Mouse (Mus musculus) adrenal gland, adult 8-10 months (tissue): Measurements from ENCODE around the gene Slc7a8. TPM values are rescaled to one million over a fixed set of nuclear protein-coding genes. Genes with fewer than 3 reads are reported as not detected.

Experiments
- DNase-seq: peaks from one replicate; pipeline ENCODE4 v3.0.0; 2022
- total RNA-seq, 4 experiments: library from RNA; stranded (reverse); gene quantifications; 2 replicates each; pipeline ENCODE4 v1.2.4; 2022

Gene Slc7a8
- total RNA-seq = 10 to 100 TPM; 26.6 to 51.8 (median 40.3) TPM

GRCm38 (mm10) chr14:54781610-54782365 lies at the start of gene Slc7a8:
Gene Slc7a8, minus strand, starts transcription at chr14:54781946.
- peak; percentile 52 for DNase-seq

GRCm38 (mm10) chr14:54823716-54824115 lies 42.0 kb upstream of the Slc7a8 start:
- DNase-seq = no peak

GRCm38 (mm10) chr14:54822301-54822700 lies 40.6 kb upstream of the Slc7a8 start:
- DNase-seq = no peak

GRCm38 (mm10) chr14:54817791-54818190 lies 36.0 kb upstream of the Slc7a8 start:
- no peak for DNase-seq

- no peak for DNase-seq
Measured at GRCm38 (mm10) chr14:54815737-54816136, 34.0 kb upstream of the Slc7a8 start.

- no peak for DNase-seq
Measured at GRCm38 (mm10) chr14:54813991-54814390, 32.2 kb upstream of the Slc7a8 start, which contains the start of gene Rnf212b. Gene Rnf212b, plus strand, starts transcription at chr14:54814141.

GRCm38 (mm10) chr14:54809668-54810033 lies 27.9 kb upstream of the Slc7a8 start:
- no peak for DNase-seq

- peak; percentile 32 for DNase-seq
Measured at GRCm38 (mm10) chr14:54808718-54809667, 27.2 kb upstream of the Slc7a8 start.

GRCm38 (mm10) chr14:54806124-54806523 lies 24.4 kb upstream of the Slc7a8 start:
- DNase-seq = no peak

GRCm38 (mm10) chr14:54802428-54802827 lies 20.7 kb upstream of the Slc7a8 start:
- no peak for DNase-seq

GRCm38 (mm10) chr14:54799686-54800085 lies 17.9 kb upstream of the Slc7a8 start:
- no peak for DNase-seq

- no peak for DNase-seq
Measured at GRCm38 (mm10) chr14:54796760-54797159, 15.0 kb upstream of the Slc7a8 start.

GRCm38 (mm10) chr14:54795901-54796300 lies 14.2 kb upstream of the Slc7a8 start:
- no peak for DNase-seq

GRCm38 (mm10) chr14:54793894-54794830 lies 12.4 kb upstream of the Slc7a8 start:
- DNase-seq = no peak

- DNase-seq = no peak
Measured at GRCm38 (mm10) chr14:54793351-54793750, 11.6 kb upstream of the Slc7a8 start.

- no peak for DNase-seq
Measured at GRCm38 (mm10) chr14:54792166-54792565, 10.4 kb upstream of the Slc7a8 start.

- DNase-seq = no peak
Measured at GRCm38 (mm10) chr14:54788231-54788630, 6.5 kb upstream of the Slc7a8 start.

GRCm38 (mm10) chr14:54787226-54787625 lies 5.5 kb upstream of the Slc7a8 start:
- no peak for DNase-seq

GRCm38 (mm10) chr14:54786489-54786888 lies 4.7 kb upstream of the Slc7a8 start:
- peak; percentile 31 for DNase-seq

- peak; percentile 56 for DNase-seq
Measured at GRCm38 (mm10) chr14:54785898-54786297, 4.2 kb upstream of the Slc7a8 start.

- no peak for DNase-seq
Measured at GRCm38 (mm10) chr14:54782971-54783370, 1.2 kb upstream of the Slc7a8 start.
